22 mouse cellular contexts compared by ENCODE assay signal in genomic region chr12:74523988-74524387, GRCm38 (mm10).
"Had no signal": no experiment of that assay in that cellular context is flagged by ENCODE, and none has a peak within 500 bp of the region (broad histone marks: within the 10 kb centered on the region; RNA-seq: fewer than 3 reads in every experiment).

No protein-coding gene starts in this region.

- DNase-seq: kidney, adult 2 months; kidney, postnatal 25 days; layer of hippocampus, adult 9-11 months; left cerebral cortex, postnatal 4 days; lung, postnatal 14 days; lung, postnatal 4 days; midbrain, embryonic 14.5 days; right cerebral cortex, adult 18-20 months; right cerebral cortex, postnatal 14 days; spleen, adult 18-20 months; thymus, postnatal 25 days had no signal

- H3K9ac ChIP-seq: limb, embryonic 12.5 days; limb, embryonic 15.5 days; liver, embryonic 14.5 days; lung, embryonic 15.5 days; neural tube, embryonic 12.5 days; neural tube, embryonic 15.5 days; stomach, embryonic 15.5 days had no signal

- H3K36me3 ChIP-seq: limb, embryonic 12.5 days; limb, embryonic 15.5 days; lung, embryonic 15.5 days; neural tube, embryonic 12.5 days; neural tube, embryonic 15.5 days; stomach, embryonic 15.5 days had no signal

- H3K4me3 ChIP-seq: layer of hippocampus, adult 2 months; limb, embryonic 12.5 days; limb, embryonic 15.5 days; lung, embryonic 15.5 days; neural tube, embryonic 12.5 days; neural tube, embryonic 15.5 days; stomach, embryonic 15.5 days had no signal

- H3K27me3 ChIP-seq: limb, embryonic 12.5 days; limb, embryonic 15.5 days; lung, embryonic 15.5 days; neural tube, embryonic 12.5 days; neural tube, embryonic 15.5 days; stomach, embryonic 15.5 days had no signal

- H3K9me3 ChIP-seq: limb, embryonic 12.5 days; limb, embryonic 15.5 days; lung, embryonic 15.5 days; neural tube, embryonic 12.5 days; neural tube, embryonic 15.5 days; stomach, embryonic 15.5 days had no signal

- H3K4me1 ChIP-seq: limb, embryonic 12.5 days; limb, embryonic 15.5 days; lung, embryonic 15.5 days; neural tube, embryonic 12.5 days; stomach, embryonic 15.5 days had no signal

- H3K27ac ChIP-seq: kidney, postnatal 0 days; layer of hippocampus, adult 2 months; limb, embryonic 12.5 days; limb, embryonic 15.5 days; liver, embryonic 14.5 days; lung, embryonic 15.5 days; neural tube, embryonic 12.5 days; neural tube, embryonic 15.5 days; stomach, embryonic 15.5 days had no signal

- H3K4me2 ChIP-seq: limb, embryonic 12.5 days; limb, embryonic 15.5 days; liver, embryonic 11.5 days; lung, embryonic 15.5 days; midbrain, embryonic 11.5 days; neural tube, embryonic 12.5 days; neural tube, embryonic 15.5 days; stomach, embryonic 15.5 days had no signal
